Mouse (Mus musculus): ENCODE data around the gene Kcnj3. TPM values are rescaled to one million over a fixed set of nuclear protein-coding genes. Genes with fewer than 3 reads are reported as not detected.
"Not testable (repeated sequence)": the region's sequence is repeated elsewhere in the genome, so short reads cannot be mapped to it uniquely, and the experiment has no call there.

Kcnj3 gene
- polyA plus RNA-seq, 1 experiment from 2014 or later = 5.6 TPM

DNA sequence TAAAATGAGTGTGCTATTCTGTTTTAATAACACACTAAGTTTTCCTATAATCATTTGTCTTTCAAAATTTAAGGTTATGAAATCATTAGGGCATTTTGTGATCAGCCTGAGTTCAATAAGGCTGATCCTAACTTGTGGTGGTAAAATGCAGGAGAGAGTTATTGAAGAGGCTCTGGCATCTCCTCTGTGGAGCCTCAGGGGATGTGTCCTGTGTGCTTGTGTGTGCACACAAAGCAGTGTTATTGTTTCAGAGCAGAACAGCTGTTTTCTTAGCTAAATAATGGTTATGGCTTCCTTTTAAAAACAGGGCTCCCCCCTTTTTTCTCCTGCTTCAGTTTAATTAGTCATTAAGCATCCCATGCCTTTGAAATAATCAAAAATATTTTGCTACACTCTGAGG lies 11.5 kb downstream of the Kcnj3 start:
- no peak overlapping the region for H3K4me2 ChIP-seq
- no peak overlapping the region for H3K9ac ChIP-seq
- H3K27me3 ChIP-seq = no peaks in the 10 kb centered on the region
- no peaks in the 10 kb centered on the region for H3K36me3 ChIP-seq
- no peaks in the 10 kb centered on the region for H3K9me3 ChIP-seq (replicated peaks)
- no peak overlapping the region for H3K27ac ChIP-seq
- no peak for ATAC-seq (replicated peaks; ENCODE audit: insufficient number of reproducible peaks, insufficient read depth, low FRiP score, low read depth)
- 0 out of 2 replicates have a peak, but pooled peaks cover 3% of the 10 kb centered on the region for H3K4me1 ChIP-seq (replicated peaks)
- no peak overlapping the region for H3K4me3 ChIP-seq

DNA sequence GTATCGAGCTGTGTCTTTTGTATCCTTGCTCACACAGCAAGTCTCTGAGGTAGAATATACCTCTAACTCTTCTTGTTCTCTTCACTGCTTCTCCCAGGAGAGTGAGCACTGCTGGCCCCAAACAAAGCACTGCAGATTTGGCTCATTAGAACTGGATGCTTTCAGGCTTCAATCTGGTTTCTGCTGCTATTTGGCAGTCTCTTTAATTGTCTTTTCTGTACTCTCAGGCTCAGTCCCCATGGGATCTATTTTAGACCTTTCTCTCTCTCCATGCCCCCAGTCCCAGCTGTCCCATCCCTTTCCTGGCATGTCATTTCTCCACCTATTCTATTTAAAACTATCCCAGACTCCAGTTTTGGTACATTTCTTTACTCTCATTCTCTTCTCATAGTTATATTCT lies 15.0 kb downstream of the Kcnj3 start:
- no peak overlapping the region for H3K9ac ChIP-seq
- H3K27me3 ChIP-seq = no peaks in the 10 kb centered on the region
- no peak for ATAC-seq (replicated peaks; ENCODE audit: insufficient number of reproducible peaks, insufficient read depth, low FRiP score, low read depth)
- H3K4me1 ChIP-seq (replicated peaks) = 0 out of 2 replicates have a peak, but pooled peaks cover 3% of the 10 kb centered on the region
- no peaks in the 10 kb centered on the region for H3K9me3 ChIP-seq (replicated peaks)
- 81% methylated on average over 1 of the region's 1 CpGs for WGBS
- H3K36me3 ChIP-seq = no peaks in the 10 kb centered on the region
- H3K4me3 ChIP-seq = no peak overlapping the region
- no peak overlapping the region for H3K27ac ChIP-seq
- no peak overlapping the region for H3K4me2 ChIP-seq

DNA sequence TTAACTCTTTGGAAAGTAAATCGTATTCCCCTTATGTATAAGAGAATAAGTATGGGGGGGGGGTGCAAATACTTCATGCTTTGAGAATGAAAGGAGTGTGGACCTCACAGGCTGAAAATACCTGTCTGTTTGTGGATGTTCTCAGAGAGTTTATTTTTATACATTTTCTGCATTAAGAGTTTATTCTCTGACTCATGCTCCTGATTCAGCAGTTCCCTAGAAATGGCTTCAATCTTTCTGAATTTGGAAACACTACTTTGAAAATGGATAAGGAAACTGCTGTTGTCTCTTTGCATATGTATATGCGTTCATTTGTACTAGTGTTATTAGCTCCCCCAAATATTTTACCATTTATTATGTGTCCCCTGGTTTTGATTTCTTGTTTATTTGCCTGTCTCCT lies 23.4 kb downstream of the Kcnj3 start:
- Histone ChIP-seq H3K4me1 (replicated peaks) (no peaks in the 10 kb centered on the region), H3K27me3 (no peaks in the 10 kb centered on the region), H3K4me2 (no peak overlapping the region), H3K9ac (no peak overlapping the region), H3K4me3 (no peak overlapping the region), H3K36me3 (no peaks in the 10 kb centered on the region), H3K9me3 (replicated peaks) (no peaks in the 10 kb centered on the region), H3K27ac (no peak overlapping the region)
- WGBS = 78% methylated on average over 2 of the region's 2 CpGs
- no peak for ATAC-seq (replicated peaks; ENCODE audit: insufficient number of reproducible peaks, insufficient read depth, low FRiP score, low read depth)

DNA sequence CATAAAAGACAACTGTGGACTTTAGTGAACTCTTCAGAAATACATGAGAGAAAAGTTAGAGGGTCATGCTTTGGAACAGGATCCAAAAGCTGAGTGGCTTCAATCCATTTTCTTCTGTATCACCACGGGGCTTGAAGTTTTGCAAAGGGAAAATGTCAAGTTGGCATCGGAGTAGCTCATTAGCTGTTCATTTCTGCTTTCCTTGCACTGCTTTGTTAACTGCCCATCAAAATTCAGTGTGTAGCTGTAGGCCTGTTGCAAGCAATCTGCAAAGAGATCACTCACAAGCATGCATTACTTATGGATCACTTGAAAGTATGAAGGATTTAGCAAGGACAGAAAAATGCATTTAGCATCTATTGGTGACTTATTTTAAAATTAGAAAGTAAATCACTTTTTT lies 33.4 kb downstream of the Kcnj3 start:
- H3K9me3 ChIP-seq (replicated peaks) = no peaks in the 10 kb centered on the region
- no peaks in the 10 kb centered on the region for H3K4me1 ChIP-seq (replicated peaks)
- no peak overlapping the region for H3K9ac ChIP-seq
- no peak overlapping the region for H3K4me2 ChIP-seq
- 72% methylated on average over 2 of the region's 2 CpGs for WGBS
- no peak overlapping the region for H3K27ac ChIP-seq
- H3K36me3 ChIP-seq = no peaks in the 10 kb centered on the region
- H3K27me3 ChIP-seq = no peaks in the 10 kb centered on the region
- no peak for ATAC-seq (replicated peaks; ENCODE audit: insufficient number of reproducible peaks, insufficient read depth, low FRiP score, low read depth)
- no peak overlapping the region for H3K4me3 ChIP-seq

DNA sequence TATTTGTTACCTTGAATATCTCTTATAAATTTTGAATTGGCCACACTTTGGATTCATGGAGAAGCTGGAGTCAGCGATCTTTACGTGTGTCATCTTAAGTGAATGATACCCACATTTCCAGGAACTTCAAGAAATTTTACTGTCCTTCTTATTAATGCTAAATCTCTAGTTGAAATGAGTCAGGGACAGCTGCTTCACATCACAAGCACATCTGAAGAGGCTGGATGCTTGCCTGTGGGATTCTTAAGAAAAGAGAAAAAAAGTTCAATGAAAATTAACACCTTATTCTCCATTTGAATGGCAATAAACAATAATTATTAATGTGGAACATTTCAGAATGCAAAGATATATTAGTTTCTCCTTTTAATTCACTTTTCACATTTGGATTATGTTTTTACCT lies 34.2 kb downstream of the Kcnj3 start:
- Histone ChIP-seq H3K4me3 (no peak overlapping the region), H3K36me3 (no peaks in the 10 kb centered on the region), H3K27ac (no peak overlapping the region), H3K4me1 (replicated peaks) (no peaks in the 10 kb centered on the region), H3K9me3 (replicated peaks) (no peaks in the 10 kb centered on the region), H3K27me3 (no peaks in the 10 kb centered on the region), H3K4me2 (no peak overlapping the region), H3K9ac (no peak overlapping the region)
- ATAC-seq (replicated peaks; ENCODE audit: insufficient number of reproducible peaks, insufficient read depth, low FRiP score, low read depth) = no peak
- WGBS = 86% methylated on average over 2 of the region's 2 CpGs

DNA sequence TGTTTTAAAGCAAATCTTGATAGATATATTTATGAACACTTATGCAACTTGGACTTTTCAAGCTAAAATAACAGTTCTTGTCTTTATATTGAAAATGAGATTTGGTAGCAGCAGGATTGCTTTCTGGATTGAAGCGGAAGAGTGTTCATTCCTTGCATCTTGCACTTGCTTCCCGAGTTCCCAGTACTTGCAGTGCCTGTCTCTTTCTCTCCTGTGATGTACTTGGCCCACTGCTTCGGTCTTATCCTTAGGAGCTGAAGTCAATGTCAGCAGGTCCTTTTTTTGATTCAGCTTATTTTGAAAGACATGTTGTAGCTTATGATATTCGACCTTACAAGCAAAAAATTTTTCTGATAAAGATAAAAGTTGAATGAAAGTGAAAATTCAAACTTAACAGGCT lies 43.7 kb downstream of the Kcnj3 start:
- Histone ChIP-seq H3K9ac (no peak overlapping the region), H3K4me1 (replicated peaks) (no peaks in the 10 kb centered on the region; the same call in 1 of the 2 replicates), H3K27ac (no peak overlapping the region), H3K4me3 (no peak overlapping the region), H3K36me3 (no peaks in the 10 kb centered on the region), H3K27me3 (no peaks in the 10 kb centered on the region), H3K4me2 (no peak overlapping the region), H3K9me3 (replicated peaks) (no peaks in the 10 kb centered on the region)
- 53% methylated on average over 4 of the region's 4 CpGs for WGBS
- no peak for ATAC-seq (replicated peaks; ENCODE audit: insufficient number of reproducible peaks, insufficient read depth, low FRiP score, low read depth)

DNA sequence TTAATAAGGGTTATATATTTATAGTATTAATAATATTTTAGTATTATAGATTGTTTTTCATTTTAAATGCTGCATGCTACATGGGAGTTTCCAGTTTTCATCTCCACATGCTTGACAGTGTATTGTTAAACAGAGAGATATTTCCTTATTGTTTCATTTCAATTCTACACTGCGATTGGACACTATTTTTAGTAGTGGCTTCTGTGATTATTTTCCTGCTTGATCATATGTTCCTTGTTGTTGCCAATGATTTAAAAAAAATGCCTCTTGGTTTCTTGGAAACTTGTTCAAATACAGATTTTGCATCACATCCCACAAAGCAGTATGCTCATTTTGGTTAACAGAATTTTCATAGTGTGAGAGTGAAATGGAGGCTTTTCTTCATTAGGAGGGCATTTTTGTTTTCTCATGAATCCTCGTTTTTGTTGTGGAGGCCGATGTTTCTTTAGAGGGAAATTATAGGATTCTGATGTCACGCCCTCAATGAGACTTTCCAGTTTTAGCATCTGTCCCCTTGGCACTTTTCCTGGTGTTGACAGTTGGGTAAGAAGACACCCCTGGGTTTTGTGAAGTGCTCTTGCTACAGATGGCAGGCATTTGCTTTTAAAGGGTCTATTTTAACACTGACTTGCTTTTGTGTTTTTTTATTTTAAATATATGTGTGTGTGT lies 44.3 kb downstream of the Kcnj3 start:
- H3K4me3 ChIP-seq = no peak overlapping the region
- H3K27ac ChIP-seq = peak overlapping the region; percentile 61
- no peaks in the 10 kb centered on the region for H3K9me3 ChIP-seq (replicated peaks)
- no peak overlapping the region for H3K9ac ChIP-seq
- no peaks in the 10 kb centered on the region for H3K36me3 ChIP-seq
- H3K27me3 ChIP-seq = no peaks in the 10 kb centered on the region
- ATAC-seq (replicated peaks; ENCODE audit: insufficient number of reproducible peaks, insufficient read depth, low FRiP score, low read depth) = no peak
- H3K4me1 ChIP-seq (replicated peaks) = no peaks in the 10 kb centered on the region; the same call in 1 of the 2 replicates
- WGBS = 29% methylated on average over 4 of the region's 4 CpGs
- H3K4me2 ChIP-seq = peak overlapping the region; percentile 43

DNA sequence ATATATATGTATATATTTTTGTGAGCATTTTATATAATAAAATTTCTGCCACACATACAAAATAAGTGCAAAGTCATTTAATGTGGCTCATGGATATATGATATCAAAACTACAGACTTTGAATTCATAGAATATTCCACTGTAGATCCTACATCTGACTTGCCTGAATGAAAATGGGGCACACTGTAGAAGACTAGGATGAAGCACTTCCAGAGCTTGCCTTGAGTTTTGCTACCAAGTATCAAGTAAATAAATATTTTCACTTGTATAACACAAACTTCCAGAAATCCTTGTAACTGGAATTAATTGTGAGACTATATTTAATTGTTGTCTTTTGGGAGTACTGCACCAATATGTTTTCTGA lies 44.8 kb downstream of the Kcnj3 start:
- no peaks in the 10 kb centered on the region for H3K27me3 ChIP-seq
- H3K9ac ChIP-seq = no peak overlapping the region
- no peak for ATAC-seq (replicated peaks; ENCODE audit: insufficient number of reproducible peaks, insufficient read depth, low FRiP score, low read depth)
- H3K9me3 ChIP-seq (replicated peaks) = no peaks in the 10 kb centered on the region
- no peaks in the 10 kb centered on the region for H3K36me3 ChIP-seq
- no peaks in the 10 kb centered on the region; the same call in 1 of the 2 replicates for H3K4me1 ChIP-seq (replicated peaks)
- 0 out of 2 replicates have a peak overlapping the region, but pooled peaks have one; percentile 40 for H3K27ac ChIP-seq
- no peak overlapping the region for H3K4me2 ChIP-seq
- no peak overlapping the region for H3K4me3 ChIP-seq

DNA sequence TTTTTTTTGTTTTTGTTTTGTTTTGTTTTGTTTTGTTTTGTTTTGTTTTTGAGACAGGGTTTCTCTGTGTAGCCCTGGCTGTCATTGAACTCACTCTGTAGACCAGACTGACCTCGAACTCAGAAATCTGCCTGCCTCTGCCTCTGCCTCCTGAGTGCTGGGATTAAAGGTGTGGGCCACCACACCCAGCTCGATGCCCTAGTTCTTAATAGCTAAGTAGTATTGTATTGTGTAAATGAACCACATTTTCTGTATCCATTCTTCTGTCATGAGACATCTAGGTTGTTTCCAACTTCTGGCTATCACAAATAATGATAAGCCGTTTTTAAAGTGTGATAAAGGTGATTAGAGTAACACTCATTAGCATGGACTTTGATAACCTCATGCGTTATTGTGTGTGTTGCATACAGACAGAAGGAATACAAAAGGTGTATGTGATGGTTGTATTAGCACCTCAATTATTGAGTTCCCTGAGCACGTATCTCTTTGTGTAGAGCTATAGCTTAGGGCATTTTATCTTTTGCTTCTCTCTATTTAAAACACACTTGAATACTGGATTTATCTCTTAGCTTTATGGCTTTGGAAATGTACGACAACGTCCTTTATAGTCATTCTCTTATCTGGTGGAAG lies 49.8 kb downstream of the Kcnj3 start:
- not testable (repeated sequence) for H3K4me3 ChIP-seq; H3K4me2 ChIP-seq; H3K27me3 ChIP-seq; H3K36me3 ChIP-seq; ATAC-seq (replicated peaks; ENCODE audit: insufficient number of reproducible peaks, insufficient read depth, low FRiP score, low read depth); H3K9me3 ChIP-seq (replicated peaks); H3K9ac ChIP-seq; H3K4me1 ChIP-seq (replicated peaks); H3K27ac ChIP-seq
- WGBS = 69% methylated on average over 7 of the region's 7 CpGs

DNA sequence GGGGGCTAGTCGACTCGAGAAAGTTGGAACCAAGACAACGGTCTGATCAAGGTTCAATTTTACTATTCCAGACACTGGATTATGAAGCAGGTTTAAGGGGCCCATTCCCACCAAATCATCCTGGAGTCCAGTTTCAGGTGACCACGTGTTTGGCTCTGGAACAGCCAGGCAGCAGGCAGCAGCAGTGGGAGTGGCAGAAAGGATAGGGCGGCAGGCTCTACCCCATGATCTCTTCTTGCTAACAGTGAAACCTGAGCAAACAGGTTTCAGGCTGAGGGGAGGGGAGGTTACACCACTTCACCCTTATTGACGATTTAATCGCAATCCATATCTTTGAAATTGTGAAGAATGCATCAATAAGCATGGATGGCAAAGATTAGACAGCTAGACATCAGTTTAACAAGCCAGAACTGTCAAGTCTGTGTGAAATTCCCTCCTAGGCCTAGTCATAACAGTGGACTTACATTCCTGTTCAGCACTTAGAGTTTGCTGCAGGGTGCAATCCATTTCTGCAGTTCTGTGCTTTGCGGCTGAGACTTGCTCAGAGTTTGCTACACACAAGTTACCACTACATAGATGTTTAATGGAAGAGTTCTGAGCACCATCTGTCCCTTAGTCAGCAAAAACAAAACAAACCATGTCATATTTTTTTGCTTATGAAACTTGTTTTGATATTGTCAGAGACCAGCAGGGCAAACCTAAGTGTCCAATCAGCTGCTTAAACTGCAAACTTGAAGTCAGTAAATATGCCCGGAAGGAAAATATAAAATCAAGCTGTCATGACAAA lies 67.8 kb downstream of the Kcnj3 start:
- Histone ChIP-seq H3K27me3 (no peaks in the 10 kb centered on the region), H3K4me2 (no peak overlapping the region), H3K9ac (no peak overlapping the region), H3K4me1 (replicated peaks) (peaks cover 6% of the 10 kb centered on the region; the same call in 1 of the 2 replicates), H3K4me3 (no peak overlapping the region), H3K36me3 (no peaks in the 10 kb centered on the region), H3K9me3 (replicated peaks) (no peaks in the 10 kb centered on the region), H3K27ac (no peak overlapping the region)
- WGBS = 66% methylated on average over 9 of the region's 9 CpGs
- ATAC-seq (replicated peaks; ENCODE audit: insufficient number of reproducible peaks, insufficient read depth, low FRiP score, low read depth) = no peak

DNA sequence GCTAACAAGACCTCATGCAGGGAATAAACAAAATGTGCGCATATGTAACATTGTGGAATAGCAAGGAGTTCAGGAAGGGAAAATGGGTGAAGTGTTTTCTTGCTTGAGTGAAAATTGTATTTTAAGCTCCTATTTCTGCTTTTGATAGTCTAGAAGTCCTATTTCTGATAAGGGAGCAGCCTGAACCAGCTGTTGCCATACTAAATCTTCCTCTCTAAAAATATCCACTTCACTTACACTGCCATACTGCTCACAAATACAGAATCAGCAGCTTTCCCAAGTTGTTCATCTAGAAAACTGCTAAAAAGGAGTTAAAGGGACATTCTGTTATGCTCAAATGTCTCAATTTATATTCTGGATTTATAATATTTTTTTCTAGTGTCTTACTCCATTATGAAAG lies 69.9 kb downstream of the Kcnj3 start:
- WGBS = 89% methylated on average over 1 of the region's 1 CpGs
- no peak for ATAC-seq (replicated peaks; ENCODE audit: insufficient number of reproducible peaks, insufficient read depth, low FRiP score, low read depth)
- Histone ChIP-seq H3K4me1 (replicated peaks) (peaks cover 6% of the 10 kb centered on the region; the same call in 1 of the 2 replicates), H3K4me2 (no peak overlapping the region), H3K9me3 (replicated peaks) (no peaks in the 10 kb centered on the region), H3K9ac (no peak overlapping the region), H3K36me3 (no peaks in the 10 kb centered on the region), H3K4me3 (no peak overlapping the region), H3K27ac (no peak overlapping the region), H3K27me3 (no peaks in the 10 kb centered on the region)

Measured in heart, embryonic 15.5 days (tissue).